Mouse (Mus musculus) heart, postnatal 14 days (tissue): Measurements from ENCODE around the gene Cfap45. TPM values are rescaled to one million over a fixed set of nuclear protein-coding genes. Genes with fewer than 3 reads are reported as not detected.
A peak's percentile ranks its signal among the peaks of the same experiment; 100 is the strongest.

ENCODE experiments used
- DNase-seq, 2 experiments: peaks; one replicate each; pipeline ENCODE4 v3.0.0; 2021 to 2022
- intact Hi-C: fragments of 180-260 bp; cut with DNase I; formaldehyde crosslinking; loops from one replicate; pipeline ENCODE4 v1.15.1; 2025
- total RNA-seq, 2 experiments: library from RNA; stranded (reverse); gene quantifications; 2 replicates each; pipeline ENCODE4 v1.2.3; 2021

Gene Cfap45
- total RNA-seq, 2 experiments from 2014 or later, result 0.63 to 2.0 TPM

DNA sequence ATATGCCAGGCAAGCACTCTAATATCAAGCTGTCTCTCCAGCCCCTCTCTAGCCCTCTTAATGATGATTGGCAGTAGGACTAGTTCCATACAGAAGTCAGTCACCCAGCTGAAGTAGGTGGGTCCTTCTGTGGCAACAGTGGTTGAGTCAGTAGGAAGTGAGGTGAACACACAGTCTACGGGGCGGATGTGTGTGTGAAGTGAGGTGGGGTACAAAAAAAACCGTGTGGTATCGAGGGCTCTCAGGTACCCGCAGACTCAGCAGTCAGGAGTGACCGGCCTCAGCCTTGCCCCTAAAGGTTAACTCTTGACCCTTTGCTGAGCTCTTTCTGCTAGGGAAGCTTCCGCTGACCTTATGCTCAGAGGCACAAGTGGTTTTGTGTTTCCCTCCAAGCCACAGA is 27.9 kb downstream of the Cfap45 start:
- intact Hi-C loops, result no loop called here

GRCm38 (mm10) chr1:172549314-172549713 is 28.7 kb downstream of the Cfap45 start:
- DNase-seq, result no peak
- intact Hi-C loops, result no loop called here

More for the DNA sequence above, 27.9 kb downstream of the Cfap45 start:
- DNase-seq, result no peak

DNA sequence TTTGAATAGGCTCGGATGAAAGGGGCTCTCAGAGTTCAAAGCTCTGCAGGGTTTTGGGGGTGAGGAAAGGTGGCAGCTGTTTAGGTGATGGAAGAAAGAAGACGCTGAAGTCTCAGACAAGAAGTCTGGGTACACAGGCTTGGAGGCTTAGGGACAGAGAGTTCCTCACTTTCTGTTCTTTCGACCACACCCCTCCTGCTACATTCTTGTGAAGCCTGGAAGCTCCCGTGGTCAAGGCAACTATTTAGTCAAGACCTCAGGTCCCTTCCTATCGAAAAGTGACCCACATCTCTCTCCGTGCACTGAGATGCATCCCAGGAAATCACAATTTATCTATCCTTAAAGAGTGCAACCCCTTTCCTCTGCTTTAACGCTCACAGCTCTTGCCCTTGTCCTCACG is 29.1 kb downstream of the Cfap45 start:
- DNase-seq, result no peak
- intact Hi-C loops, result no loop called here

DNA sequence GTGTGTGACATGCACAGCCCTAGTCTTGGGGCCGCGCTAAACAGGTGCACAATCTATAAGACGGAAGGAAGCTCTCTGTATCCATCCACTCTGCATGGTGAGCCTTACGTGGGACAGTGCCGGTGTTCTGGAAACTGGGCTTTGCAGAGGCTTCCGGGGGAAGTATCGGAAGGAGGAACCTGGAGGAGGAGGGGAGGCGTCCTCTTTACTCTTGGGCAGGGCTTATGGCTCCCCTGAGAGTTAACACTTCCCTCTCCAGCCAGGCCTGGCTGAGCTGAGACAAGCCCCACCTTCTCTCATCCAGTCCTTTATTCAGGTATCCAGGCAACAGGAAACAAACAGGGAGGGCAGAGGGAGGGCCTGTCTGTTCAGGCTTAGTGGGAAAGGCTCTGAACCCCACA is 29.9 kb downstream of the Cfap45 start:
- intact Hi-C loops, result no loop called here
- DNase-seq, result peak; percentile 56 to 58

- intact Hi-C loops, result no loop called here
- DNase-seq, result no peak
These were observed 30.4 kb downstream of the Cfap45 start for GRCm38 (mm10) chr1:172551009-172551408.

DNA sequence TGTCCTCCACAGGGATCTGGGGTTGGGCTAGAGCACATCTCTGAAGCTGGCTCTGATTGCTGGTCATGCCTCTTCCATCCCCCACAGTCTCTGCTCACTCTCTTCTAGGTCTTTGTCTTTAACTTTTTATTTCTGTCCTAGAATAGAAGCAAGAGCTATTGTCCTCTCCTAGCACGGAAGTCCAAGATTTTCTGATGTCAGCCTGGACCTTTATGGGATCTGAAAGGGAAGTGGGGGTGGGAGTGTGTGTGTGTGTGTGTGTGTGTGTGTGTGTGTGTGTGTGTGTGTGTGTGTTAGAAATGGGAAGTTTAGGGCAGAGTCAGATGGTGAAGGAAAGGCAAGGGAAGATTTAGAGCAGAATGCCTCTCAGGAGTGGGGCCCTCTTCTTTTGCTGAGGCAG is 32.0 kb downstream of the Cfap45 start:
- intact Hi-C loops, result loop anchor here (2.0 kb wide), 1 partner anchor 18 kb away; no protein-coding TSS in a partner anchor

DNA sequence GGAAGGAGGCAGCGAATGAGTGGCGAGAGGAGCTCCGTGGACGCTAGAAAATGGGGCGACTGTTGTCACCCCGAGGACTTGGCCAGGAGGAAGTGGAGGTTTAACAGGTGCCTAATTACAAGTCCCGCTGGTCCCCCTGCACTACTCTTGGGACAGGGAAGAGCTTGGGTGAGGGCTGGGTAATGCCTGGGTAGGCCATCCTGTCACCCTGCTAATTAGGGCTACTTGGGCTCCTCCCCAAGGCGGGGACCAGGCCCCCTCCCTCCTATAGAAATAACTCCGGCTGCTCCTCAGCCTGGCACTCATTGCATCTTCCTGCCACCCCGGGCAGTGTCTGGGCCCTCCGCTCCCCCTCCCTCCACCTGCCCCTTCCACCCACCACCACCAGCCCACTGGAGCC is 35.0 kb downstream of the Cfap45 start, which contains the start of gene Vsig8:
Gene Vsig8 (plus strand): TSS at position 301 of the 400 bp plus-strand sequence.
- intact Hi-C loops, result no loop called here
- no peak for DNase-seq

More for the DNA sequence above, 32.0 kb downstream of the Cfap45 start:
- peak in 1 of 2 experiments; percentile 26 for DNase-seq

DNA sequence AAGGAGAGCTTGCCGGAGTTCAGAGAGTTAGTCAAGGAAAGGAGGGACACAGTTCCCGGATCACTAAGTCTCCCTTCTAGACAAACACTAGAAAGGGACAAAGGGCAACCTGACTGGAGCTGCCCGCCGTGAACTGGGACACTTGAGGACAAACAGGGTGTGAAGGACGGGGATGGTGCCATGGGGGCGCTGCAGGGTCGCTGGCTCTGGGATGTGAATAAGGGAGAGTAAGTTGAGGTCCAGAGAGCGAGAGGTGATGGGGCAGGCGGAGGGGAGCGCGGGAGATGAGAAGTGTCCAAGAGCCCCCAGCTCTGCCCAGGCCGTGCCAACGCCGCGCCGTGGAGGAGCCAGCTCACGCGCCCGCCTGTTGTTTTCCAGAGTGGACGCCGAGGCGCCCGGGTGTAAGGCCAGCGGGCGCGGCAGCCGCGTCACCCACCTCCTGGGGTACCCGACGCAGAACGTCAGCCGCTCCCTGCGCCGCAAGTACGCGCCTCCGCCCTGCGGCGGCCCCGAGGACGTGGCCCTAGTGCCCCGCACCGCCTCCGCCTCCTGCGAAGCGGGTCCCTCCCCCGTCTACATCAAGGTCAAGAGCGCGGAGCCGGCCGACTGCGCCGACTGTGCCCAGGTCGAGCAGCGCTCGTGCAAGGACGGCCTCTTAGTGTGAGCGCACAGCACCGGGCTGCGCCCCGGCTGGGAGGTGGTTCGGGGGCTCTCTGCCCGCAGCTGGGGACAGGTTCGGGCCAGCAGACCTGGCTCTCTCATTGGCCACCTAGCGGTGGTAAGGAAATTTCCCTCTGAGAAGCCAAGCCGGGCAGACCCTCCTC is 42.3 kb downstream of the Cfap45 start:
- DNase-seq, result peak; percentile 76 to 77
- intact Hi-C loops, result loop anchor here (1.0 to 5.0 kb wide), 2 partner anchors 35 to 49 kb away; no protein-coding TSS in a partner anchor

GRCm38 (mm10) chr1:172563465-172563828 is 42.8 kb downstream of the Cfap45 start:
- intact Hi-C loops, result loop anchor here (1.0 to 5.0 kb wide), 2 partner anchors 35 to 49 kb away; no protein-coding TSS in a partner anchor

GRCm38 (mm10) chr1:172566131-172566530 is 45.5 kb downstream of the Cfap45 start:
- DNase-seq, result no peak
- intact Hi-C loops, result no loop called here

More at GRCm38 (mm10) chr1:172563465-172563828, 42.8 kb downstream of the Cfap45 start:
- DNase-seq, result no peak

DNA sequence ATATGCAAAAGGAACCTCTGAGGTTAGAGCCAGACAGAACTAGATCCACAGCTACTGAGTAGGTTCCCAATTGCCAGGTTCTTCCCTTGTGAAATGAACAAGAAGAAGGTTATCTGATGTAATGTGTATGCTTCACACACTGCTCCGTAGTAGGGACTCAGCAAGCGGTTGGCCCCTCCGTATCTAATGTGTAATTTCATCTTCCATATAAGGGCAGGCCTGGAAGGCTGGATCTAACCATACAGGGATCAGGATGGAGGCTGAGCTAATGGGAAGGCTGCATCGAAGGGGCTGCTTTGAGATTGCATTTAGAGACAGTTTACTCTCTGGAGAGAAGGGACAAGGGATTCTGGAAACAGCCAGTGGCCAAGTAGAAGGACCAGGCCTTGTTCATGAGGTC is 47.2 kb downstream of the Cfap45 start:
- intact Hi-C loops, result no loop called here
- DNase-seq, result no peak

GRCm38 (mm10) chr1:172580116-172580515 is 59.5 kb downstream of the Cfap45 start:
- no peak for DNase-seq
- intact Hi-C loops, result no loop called here

GRCm38 (mm10) chr1:172582436-172582835 is 61.8 kb downstream of the Cfap45 start:
- intact Hi-C loops, result no loop called here
- DNase-seq, result no peak

DNA sequence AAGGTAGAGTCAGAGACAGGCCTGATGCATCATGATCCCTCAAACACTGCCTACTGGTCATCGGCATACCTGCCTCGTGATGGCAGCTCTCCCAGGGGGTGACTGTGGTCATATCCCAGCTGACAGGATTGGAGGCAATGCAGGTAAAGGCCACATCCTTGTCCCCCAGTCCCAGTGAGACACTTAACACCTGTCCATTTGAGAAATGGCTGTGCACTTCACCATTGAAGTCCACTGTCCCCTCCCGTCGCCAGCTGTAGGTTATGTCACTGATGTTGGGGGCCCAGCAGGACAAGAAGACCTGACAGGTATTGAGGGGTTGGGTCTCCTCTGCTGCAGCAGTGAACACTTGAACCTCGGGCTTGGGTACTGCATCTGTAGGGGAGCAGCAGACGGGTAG is 63.7 kb downstream of the Cfap45 start:
- intact Hi-C loops, result no loop called here
- no peak for DNase-seq

DNA sequence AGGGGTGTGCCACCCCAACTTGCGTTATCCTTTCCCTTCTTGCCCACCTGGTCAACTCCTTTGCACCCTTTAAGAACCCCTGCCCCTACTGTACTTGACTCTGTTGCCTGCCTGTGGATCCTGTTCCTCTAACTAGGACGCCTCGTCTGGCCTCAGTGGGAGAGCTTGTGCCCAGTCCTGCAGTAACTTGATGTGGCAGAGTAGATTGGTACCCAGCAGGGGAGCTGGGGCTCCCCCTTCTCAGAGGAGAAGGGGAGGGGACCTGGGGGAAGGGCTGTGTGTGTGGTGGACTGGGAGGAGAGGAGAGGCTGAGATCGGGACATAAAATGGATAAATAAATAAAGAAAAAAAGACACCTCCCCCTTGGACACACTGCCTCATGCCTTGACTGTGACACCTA is 64.4 kb downstream of the Cfap45 start:
- intact Hi-C loops, result no loop called here
- DNase-seq, result no peak

GRCm38 (mm10) chr1:172585612-172586567 is 65.3 kb downstream of the Cfap45 start:
- intact Hi-C loops, result no loop called here
- no peak for DNase-seq

- peak; percentile 22 to 45 for DNase-seq
These were observed 69.8 kb downstream of the Cfap45 start, which contains the start of gene Slamf8 for GRCm38 (mm10) chr1:172590385-172590784. Slamf8 (minus strand) TSS chr1:172590568.

DNA sequence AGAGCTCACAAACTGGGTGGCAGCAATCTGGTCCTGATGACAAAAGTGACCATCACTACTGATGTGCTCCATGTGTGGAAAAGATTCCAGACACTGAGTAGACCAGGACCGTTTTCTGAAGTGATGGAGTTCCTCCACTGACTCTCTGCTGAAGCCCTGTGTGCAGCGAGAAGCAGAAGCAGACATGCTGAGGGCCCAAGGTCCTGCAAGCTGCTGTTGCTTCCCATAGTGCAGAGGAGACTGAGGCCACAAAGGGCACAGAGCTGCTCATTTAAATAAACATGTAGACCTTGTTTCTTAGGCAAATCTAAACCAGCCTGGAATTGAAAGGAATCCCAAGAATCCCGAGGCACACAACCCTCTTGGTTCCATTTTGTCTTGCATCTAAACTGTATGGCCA is 72.7 kb downstream of the Cfap45 start:
- intact Hi-C loops, result no loop called here
- DNase-seq, result no peak

More at GRCm38 (mm10) chr1:172590385-172590784, 69.8 kb downstream of the Cfap45 start, which contains the start of gene Slamf8:
- intact Hi-C loops, result no loop called here

- intact Hi-C loops, result no loop called here
These were observed 73.4 kb downstream of the Cfap45 start for GRCm38 (mm10) chr1:172593956-172594355.

DNA sequence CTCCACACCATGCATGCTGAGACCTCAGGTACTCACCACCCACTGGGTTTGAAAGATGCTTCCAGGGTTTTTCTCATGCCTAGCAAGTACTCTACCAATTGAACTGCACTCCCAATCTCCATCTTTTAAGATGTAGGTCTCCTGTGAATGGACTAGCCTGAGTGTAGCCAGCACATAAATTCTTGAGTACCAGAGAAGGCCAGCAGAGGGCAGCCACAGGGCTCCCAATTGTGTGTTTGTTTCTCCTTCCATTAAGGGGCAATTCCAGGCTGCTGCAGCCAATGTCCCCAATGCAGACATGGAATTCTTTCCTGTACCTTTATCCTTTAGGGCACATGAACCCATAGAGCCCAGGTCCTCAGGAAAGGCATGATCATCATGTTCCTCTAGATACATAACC is 73.9 kb downstream of the Cfap45 start:
- DNase-seq, result peak; percentile 44 to 48
- intact Hi-C loops, result no loop called here

More at GRCm38 (mm10) chr1:172593956-172594355, 73.4 kb downstream of the Cfap45 start:
- DNase-seq, result no peak
